Mouse (Mus musculus): ENCODE measurements around the gene Gm20388.

DNA sequence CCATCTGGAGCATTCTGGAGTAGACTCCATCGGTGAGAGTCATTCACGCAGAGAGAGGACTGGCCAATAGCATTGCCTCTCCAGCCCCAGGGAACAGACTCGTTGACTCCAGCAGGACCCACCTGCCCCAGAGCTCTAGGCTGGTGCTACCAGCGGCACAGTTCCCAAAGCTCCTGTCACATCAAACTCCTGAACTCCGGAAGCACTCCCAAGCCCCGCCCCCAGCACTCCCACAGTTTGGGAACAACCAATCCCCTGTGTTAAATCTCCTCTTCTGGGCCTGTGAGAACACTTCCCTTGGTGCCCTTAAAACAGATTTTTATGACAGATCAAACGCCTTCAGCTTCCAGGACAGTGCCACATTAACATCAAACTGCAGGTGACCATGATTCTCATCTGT is 1532.7 kb downstream of the Gm20388 start:
- TF ChIP-seq CTCF (IDR thresholded peaks at IDR 0.05; ENCODE audit: extremely low read depth, insufficient read depth, low read length) (no peak), POLR2A (IDR thresholded peaks at IDR 0.05; ENCODE audit: extremely low read depth, insufficient read depth, low read length) (no peak)

Measured in cortical plate, adult 2 months (tissue).